Mouse (Mus musculus) cerebellum, postnatal 36 days (tissue): ENCODE results near the gene Gm2163.
"Not testable (repeated sequence)": the region's sequence is repeated elsewhere in the genome, so short reads cannot be mapped to it uniquely, and the experiment has no call there.

Experiments used
- DNase-seq, 2 experiments: peaks; one replicate each; pipeline ENCODE4 v3.0.0; 2021 to 2022; ENCODE audit warnings: mixed read lengths in 2 of 2

Gm2163 gene

DNA sequence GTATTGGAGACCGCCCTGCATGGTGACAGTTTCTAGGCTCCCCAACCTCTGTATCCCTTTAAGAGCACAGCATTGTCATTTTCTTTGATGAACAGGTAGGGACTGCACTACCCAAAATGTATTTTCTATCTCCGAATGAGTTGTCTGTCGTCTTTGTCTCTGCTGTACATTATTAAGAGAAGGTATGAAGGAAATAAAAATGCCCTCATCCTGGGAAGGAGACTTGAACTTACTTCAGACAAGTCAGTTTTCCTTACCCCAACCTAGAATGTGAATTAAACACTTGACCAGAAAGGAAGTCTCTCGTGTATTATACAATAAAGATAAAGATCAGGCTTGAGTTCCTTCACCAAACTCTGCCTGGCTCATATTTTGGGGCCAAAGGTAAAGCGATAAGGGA, at the start of gene Gm2163:
TSS of gene Gm2163 (plus strand) at position 301 of the 400 bp plus-strand sequence.
- not testable (repeated sequence) for DNase-seq

DNA sequence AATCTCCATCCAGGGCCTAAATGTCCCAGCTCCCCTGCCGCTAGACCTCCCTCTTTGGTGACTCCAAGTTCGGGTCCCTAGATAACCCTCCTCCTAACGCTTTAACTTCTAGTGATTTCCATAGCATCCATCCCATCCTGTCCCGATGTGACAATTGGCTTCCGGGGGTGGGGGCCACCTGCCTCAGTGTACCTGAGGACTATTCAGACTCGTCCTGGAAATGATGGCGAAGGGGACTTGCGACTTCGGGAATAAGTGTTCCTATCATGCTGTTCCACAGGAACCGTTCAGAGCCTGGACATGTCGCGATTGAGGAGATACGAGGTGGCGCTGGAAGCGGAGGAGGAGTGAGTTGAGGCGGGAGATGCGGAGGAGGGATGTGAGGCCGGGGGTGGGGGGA, 27.5 kb upstream of the Gm2163 start, which contains the start of gene Gm21586:
TSS of gene Gm21586 (plus strand) at position 301 of the 400 bp plus-strand sequence.
- DNase-seq, result not testable (repeated sequence)

DNA sequence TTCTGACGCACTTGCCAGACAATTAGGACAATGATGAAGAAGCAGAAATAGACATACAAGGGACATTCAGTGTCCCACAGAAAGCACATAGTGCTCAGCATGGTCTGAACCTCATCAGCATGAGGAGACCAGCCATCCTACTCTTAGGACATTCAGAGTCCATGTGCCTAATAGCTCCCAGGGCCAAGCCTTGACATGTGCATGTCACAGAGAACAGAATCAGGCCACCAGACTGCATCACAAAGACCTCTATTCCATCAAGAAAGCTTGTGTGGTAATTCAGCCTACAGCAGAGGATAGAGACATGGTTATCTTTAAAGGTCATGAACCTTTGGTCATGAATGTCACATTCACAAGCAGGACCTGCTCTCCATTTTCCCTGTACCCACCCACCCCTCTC, 61.5 kb downstream of the Gm2163 start, which contains the start of gene Fam205a2:
TSS of gene Fam205a2 (minus strand) at position 101 of the 400 bp plus-strand sequence.
- not testable (repeated sequence) for DNase-seq

DNA sequence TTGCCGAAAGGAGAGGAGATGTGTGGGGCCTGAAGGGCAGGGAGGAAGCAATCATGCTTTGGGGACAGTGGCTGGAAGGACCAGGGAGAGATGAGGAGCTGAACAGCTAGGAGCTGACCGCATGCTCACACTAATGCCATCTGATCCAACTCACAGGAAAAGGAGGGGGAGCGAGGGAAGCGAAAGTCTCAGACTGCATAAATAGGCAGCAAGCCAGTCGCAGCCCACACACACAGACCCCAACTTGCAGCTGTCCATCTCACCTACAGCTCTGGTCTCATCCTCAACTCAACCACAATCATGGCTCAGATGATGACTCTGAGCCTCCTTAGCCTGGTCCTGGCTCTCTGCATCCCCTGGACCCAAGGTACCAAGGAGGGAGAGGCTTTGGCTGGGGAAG, 145.3 kb downstream of the Gm2163 start, which contains the start of gene Gm10591:
TSS of gene Gm10591 (plus strand) at position 301 of the 400 bp plus-strand sequence.
- DNase-seq, result not testable (repeated sequence)

DNA sequence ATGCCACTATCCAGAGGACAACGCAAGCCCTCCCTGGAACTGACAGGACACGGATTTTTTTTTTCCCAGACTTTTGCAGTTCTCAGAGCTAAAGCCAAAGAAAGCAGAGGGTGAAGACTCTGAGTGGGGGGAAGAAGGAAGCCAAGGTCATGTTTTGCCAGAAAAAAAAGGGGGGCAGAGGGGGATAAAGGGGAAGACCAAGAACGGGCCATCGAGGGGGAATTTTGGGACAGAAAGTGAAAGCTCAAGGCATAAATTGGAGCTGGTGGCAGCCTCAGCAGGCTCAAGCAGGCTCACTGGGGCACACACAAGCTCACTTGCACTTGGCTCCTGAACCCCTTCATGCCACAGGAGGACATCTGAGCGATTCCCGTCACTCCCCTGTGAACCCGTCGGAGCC, 162.9 kb downstream of the Gm2163 start, which contains the start of gene Gm2564:
TSS of gene Gm2564 (plus strand) at position 301 of the 400 bp plus-strand sequence.
- not testable (repeated sequence) for DNase-seq
